Mouse (Mus musculus) liver, adult 2 months (tissue): Measurements from ENCODE around the gene Gstm7.

Experiments
- CTCF ChIP-seq: fragments of 200-500 bp; IDR thresholded peaks from 2 replicates; pipeline ENCODE4 v1.5.1; 2011; ENCODE audit warnings: low read depth, low read length, control low read depth
- POLR2A ChIP-seq: fragments of 200-500 bp; IDR thresholded peaks from 2 replicates; pipeline ENCODE4 v1.6.1; 2011; ENCODE audit warnings: low read length, control low read depth; ENCODE audit not compliant: insufficient read depth; ENCODE audit errors: extremely low read depth

DNA sequence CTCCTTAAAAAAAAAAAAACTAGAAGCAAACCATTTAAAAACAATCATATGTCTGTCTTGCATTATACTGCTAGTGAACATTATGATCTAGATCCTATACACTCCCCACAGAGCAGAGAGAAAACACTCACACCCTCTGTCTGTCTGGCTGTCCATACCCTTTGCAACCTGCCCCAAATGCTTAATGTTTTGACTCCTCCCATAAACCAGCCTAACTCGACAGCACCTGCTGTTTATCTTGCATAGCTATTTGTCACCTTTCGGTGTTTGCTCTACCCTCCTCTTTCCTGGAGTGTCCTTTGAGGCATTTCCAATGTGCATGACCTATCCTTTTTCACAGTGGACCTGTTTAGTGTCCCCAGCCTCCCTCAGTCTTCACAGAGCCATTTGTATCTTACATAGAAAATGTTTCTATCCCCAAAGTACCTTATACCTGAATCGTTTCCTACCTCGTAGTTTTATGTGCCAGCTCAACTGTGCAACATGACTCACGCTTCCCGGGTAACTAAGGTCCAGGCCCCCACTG, 36.4 kb downstream of the Gstm7 start:
- TF ChIP-seq CTCF, result no peak
- TF ChIP-seq POLR2A, result no peak
